Mouse (Mus musculus) frontal cortex, postnatal 25 days (tissue): ENCODE measurements around the gene 0610010K14Rik.

Source experiments
- DNase-seq, 2 experiments: peaks; one replicate each; pipeline ENCODE4 v3.0.0; 2022; ENCODE audit warnings: low spot score in 2 of 2

0610010K14Rik gene

DNA sequence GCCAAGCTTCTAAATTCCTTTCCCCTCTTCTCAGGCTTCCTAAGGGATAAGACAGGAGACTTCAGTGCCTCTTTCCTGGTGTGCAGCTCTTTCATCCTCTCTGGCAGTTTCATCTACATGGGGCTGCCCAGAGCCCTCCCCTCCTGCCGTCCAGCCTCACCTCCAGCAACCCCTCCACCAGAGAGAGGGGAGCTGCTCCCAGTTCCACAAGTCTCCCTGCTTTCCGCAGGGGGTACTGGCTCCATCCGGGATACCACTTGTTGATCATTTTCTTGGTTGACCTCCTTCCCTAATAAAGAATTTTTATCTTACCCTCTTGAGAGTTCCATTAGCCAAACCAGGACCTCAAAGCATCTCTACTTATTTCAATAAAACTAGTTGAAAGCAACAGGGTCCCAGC, 21.6 kb downstream of the 0610010K14Rik start:
- no peak for DNase-seq

- no peak for DNase-seq
Observed at GRCm38 (mm10) chr11:70215301-70215700, 22.4 kb downstream of the 0610010K14Rik start.

DNA sequence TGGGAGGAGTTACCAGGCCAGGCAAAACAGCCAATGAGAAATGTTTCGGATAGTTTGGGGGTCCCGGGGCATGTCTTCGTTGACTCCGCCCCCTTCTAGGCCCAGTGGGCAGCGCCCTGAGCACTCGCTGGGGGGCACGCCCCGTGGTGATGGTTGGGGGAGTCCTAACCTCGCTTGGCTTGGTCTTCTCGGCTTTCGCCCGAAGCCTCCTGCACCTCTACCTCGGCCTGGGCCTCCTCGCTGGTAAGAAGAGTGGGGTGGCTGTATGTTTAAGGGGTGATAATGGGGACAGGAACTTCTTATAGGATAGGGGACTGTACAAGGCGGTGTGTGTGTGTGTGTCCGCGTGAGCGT, 22.9 kb downstream of the 0610010K14Rik start:
- no peak for DNase-seq

- no peak for DNase-seq
Observed at GRCm38 (mm10) chr11:70214191-70214855, 23.4 kb downstream of the 0610010K14Rik start.

GRCm38 (mm10) chr11:70213736-70214135, 24.0 kb downstream of the 0610010K14Rik start:
- no peak for DNase-seq

DNA sequence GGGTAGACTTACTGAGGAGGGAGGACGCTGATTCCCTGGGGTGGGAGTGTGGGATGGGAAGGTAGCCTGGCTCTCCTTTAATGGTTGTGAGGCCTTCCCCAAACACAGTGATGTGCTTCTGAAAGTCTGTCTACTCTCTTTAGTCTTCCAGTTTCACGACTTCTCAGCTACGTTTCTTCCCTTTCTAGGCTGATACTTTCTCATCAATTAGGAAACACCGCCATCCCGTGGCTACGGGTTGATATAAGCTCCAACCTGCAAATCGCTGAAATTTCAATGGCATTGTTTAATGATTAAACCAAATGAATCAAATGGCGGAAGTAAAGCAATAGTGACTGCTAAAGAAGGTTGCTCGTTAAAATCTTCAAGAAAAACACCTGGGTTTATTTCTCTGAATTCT, 24.8 kb downstream of the 0610010K14Rik start:
- DNase-seq = no peak

DNA sequence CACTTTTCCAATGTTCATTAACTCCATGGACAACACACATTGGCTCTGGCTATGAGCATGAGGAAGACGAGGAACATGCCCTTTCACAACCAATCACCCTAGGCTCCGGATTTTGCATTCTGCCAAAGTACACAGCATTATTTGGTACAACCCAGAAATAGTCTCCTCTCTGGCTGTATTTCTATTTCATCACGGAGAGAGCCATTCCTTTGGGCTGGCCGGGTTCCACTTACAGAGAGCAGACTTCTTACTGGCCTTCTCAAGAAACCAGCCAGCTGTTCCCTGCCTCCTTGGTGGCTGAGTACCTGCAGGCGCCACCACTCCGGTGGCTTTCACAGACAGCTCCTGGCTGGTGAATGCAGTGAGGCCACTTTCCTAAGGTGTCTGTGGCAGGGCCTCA, 25.3 kb downstream of the 0610010K14Rik start, which contains the start of gene Slc16a11:
Slc16a11 (plus strand) TSS at position 330 of the 400 bp plus-strand sequence.
- no peak for DNase-seq

GRCm38 (mm10) chr11:70211972-70212371, 25.7 kb downstream of the 0610010K14Rik start:
- DNase-seq = no peak

- no peak for DNase-seq
Observed at GRCm38 (mm10) chr11:70210681-70211080, 27.0 kb downstream of the 0610010K14Rik start.

DNA sequence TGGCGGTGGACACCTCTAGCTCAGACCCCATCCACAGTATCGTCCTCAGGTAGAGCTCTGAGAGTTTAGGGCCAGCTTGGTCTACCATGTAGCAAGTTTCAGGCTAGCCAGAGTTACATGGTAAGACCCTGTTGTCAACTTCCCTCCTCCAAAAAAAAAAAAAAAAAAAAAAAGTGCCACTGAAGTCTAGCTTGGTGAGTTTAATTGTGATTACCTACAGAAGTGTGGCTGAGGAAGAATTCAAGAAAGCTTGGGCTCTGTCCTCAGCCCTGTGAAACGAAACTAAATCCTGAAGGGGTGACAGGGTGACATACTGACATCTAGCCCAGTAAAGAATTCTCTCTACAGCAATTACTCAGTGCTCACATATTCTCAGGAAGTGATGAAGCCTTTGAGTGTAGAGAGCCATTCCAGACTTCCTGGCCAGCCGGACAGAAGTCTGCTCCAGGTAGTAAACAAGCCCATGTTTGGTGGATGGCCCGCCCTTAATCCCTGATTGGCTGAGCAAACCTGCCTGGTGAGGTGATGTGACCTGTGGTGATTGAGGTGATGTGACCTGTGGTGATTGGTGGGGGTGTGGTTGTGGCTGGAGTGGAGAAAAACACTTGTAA, 28.8 kb downstream of the 0610010K14Rik start:
- DNase-seq = no peak

- no peak for DNase-seq
Observed at GRCm38 (mm10) chr11:70207283-70207682, 30.4 kb downstream of the 0610010K14Rik start.

- no peak for DNase-seq
Observed at GRCm38 (mm10) chr11:70206801-70207200, 30.9 kb downstream of the 0610010K14Rik start.

- peak; percentile 56 to 65 for DNase-seq
Observed at GRCm38 (mm10) chr11:70201691-70202090, 36.0 kb downstream of the 0610010K14Rik start.

DNA sequence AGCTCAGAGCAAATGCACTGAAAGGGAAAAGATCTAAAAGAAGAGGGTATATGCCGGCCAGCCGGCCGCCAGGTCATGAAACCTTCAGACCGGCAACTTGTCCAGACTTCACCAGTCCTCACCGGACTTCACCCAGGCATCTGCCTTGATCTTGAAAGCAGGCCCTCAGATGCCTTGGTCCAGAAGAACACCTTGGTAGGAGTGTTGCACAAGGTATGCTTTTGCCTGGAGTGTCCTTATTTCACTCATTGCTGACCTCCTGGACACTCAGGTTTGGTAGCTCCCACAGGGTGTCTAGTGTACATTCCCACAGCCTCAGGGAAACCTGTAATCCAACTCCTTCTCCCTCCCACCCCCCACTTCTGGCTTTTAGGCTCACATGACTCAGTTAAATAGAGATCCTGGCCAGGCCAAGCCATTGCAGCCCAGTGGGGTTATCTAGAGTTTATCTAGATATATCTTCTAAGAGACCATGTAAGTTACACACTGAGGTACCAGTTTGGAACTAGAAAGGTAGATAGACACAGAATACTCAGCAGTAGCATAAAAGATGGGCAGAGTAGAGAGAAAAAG, 37.6 kb downstream of the 0610010K14Rik start:
- no peak for DNase-seq

DNA sequence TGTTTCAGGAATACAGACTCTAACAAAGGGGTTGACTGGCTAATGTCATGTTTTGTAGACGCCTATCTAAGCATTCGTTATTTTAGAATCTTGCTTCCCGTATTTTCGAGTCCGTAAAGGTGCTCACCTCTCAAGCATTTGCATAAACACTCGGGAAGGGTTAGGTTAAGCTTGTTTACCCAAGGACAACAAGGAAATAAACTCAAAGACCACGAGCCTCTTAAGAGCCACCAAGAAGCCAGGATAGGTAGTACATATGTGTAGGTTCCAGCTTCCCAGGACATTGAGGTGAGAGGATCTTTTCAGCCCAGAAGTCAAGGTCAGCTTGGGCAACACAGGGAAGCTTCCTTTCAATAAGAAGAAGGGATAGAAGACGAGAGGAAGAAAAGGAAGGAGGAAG, 38.6 kb downstream of the 0610010K14Rik start:
- DNase-seq = no peak

DNA sequence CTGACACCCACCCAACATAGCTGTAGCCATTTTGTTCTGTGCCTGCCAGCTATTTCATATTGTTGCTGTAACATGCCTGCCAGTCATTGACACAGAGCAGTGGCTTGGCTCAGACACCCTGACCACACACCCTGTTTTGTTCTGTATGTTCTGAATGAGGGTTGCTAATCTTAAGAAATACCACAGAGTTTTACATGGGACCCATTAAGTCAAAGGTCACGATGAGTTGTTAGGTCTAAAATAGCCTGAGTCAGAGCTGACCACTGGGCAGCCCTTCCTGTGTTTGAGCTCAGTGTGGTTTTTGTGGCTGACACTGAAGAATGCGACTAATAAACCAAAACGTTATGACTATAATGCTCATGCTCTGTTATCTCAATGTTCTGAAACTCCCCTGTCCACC, 39.4 kb downstream of the 0610010K14Rik start:
- no peak for DNase-seq

GRCm38 (mm10) chr11:70193354-70194285, 44.1 kb downstream of the 0610010K14Rik start:
- no peak for DNase-seq

DNA sequence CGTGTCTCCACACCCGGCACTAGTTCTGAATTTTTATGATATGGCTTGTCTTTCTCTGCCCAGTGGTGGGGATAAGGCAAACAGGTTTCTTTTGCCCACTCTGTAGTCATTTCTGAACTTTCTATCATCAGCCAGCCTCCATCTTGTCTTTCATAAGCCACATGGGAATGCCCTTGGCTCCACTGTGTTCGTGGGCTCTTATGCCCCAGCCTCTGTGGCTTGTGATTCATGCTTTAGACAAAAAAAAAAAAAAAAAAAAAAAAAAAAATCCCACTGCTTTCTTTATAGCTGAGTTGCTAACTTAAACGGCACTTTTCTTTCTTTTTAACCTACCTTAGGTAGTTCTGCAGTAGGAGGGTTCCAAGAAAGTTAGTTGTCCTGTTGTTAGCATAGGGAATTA, 45.6 kb downstream of the 0610010K14Rik start:
- DNase-seq = no peak

DNA sequence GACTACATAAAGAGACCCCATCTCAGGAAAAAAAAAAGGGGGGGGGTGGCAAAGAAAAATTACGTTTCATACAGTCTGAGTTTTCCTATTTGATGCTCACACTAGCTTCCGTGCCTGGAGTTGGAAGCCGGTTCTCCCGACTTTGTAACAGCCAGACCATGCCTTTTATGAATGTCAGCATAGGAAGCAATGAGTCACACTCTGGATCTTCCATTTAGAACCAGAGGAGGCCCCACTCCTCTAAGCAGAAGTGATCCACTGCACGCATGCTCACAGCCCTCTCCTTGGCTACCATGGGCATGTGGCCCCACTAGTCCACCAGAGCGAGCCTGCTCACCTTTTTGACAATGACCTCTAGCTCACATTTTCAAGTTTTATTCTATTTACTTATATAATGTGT, 46.5 kb downstream of the 0610010K14Rik start:
- no peak for DNase-seq

DNA sequence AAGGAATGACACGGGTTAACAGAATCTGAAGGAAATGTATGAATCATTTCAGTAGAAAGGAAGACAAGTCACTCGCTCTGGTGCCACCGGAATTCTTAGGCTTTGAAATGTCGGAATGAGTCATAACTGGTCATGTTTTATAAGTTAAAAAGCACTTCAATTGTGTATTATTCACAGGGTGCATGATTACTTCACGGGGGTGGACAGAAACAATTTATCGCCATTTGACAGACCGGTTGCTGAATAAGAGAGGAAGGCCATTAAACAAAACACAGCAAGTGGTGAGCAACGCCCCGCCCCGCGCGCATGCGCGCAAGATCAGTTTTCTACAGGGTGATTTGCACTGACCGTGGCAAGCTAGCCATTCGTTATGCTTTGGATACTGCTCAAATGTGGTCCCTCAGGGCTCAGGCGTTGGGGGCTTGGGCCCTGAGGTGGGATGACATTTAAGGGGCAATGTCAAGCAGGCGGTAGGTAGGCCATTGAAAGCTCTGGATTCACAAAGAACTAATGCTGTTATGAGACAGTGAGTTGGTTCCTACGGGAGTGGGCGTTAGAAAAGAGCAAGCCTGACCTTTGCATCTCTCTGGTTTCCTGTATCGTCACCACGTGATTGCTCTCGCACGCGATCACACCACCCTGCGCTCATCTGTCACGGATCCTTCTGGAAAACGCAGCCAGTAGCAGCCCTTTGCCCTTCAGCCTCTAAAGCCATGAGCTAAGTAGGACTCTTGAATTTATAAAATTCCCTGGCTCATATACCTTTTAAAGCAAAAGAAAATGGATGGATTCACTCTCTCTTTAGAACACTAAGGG, 48.2 kb downstream of the 0610010K14Rik start:
- no peak for DNase-seq
